Mouse (Mus musculus) erythroblast, embryonic 14.5 days (primary cell): ENCODE results near the gene Trpc2. TPM values are rescaled to one million over a fixed set of nuclear protein-coding genes. Genes with fewer than 3 reads are reported as not detected.

Experiments
- H3K27me3 ChIP-seq: 2 replicates; pipeline ENCODE4 v1.6.1; 2012; ENCODE audit warnings: inconsistent platforms; ENCODE audit not compliant: control insufficient read depth
- H3K36me3 ChIP-seq: 2 replicates; pipeline ENCODE4 v1.6.1; 2012; ENCODE audit warnings: mild to moderate bottlenecking, inconsistent platforms; ENCODE audit not compliant: control insufficient read depth
- H3K4me1 ChIP-seq: 2 replicates; pipeline ENCODE4 v1.6.1; 2012; ENCODE audit warnings: inconsistent platforms; ENCODE audit not compliant: control insufficient read depth
- H3K4me3 ChIP-seq: replicated peaks from 2 replicates; pipeline ENCODE3; 2012; ENCODE audit warnings: moderate library complexity, mild to moderate bottlenecking, inconsistent platforms
- H3K9me3 ChIP-seq: 2 replicates; pipeline ENCODE4 v1.6.1; 2012; ENCODE audit warnings: low read length, inconsistent platforms, mixed read lengths; ENCODE audit not compliant: control insufficient read depth
- GATA1 ChIP-seq: IDR thresholded peaks from 2 replicates; pipeline ENCODE4 v1.6.1; 2012; ENCODE audit warnings: low read length, inconsistent platforms, mixed read lengths
- TAL1 ChIP-seq: IDR thresholded peaks from 3 replicates; pipeline ENCODE4 v1.6.1; 2012; ENCODE audit warnings: low read length, inconsistent platforms, mixed read lengths
- polyA plus RNA-seq: library from polyadenylated mRNA; stranded (reverse); fragments of >175 nt; gene quantifications from 2 replicates; pipeline ENCODE4 v1.2.3, GENCODE M21; 2012

Gene Trpc2
- polyA plus RNA-seq, 1 experiment = 0.15 TPM

DNA sequence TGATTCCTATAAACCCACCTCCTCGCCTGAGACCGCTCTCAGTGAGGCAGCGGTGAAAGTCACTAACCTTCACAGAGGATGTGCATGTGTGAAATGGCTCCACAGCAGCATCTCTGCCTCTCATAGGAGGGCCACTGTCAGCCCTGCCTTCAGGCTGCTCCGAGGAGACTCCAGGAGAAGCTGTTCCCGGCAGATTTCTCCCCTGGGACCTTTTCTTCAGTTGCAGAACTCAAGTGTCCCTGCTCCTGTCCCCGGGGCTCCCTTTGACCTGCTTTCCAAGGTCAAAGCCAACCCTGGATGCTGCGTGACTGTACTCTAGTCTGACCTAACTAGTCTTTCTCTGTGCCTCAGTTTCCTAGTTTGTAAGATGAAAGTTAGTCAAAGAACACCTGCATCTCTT lies 26.3 kb downstream of the Trpc2 start, which contains the start of gene Art5:
Art5 (minus strand) TSS at position 319 of the 400 bp plus-strand sequence.
- peaks cover 9% of the 10 kb centered on the region for H3K27me3 ChIP-seq
- H3K36me3 ChIP-seq = no peaks in the 10 kb centered on the region
- no peak for TF ChIP-seq TAL1
- no peak for TF ChIP-seq GATA1
- peaks cover 23% of the 10 kb centered on the region for H3K4me1 ChIP-seq
- no peak within 1 kb of the TSS for H3K4me3 ChIP-seq
- H3K9me3 ChIP-seq = no peaks in the 10 kb centered on the region

DNA sequence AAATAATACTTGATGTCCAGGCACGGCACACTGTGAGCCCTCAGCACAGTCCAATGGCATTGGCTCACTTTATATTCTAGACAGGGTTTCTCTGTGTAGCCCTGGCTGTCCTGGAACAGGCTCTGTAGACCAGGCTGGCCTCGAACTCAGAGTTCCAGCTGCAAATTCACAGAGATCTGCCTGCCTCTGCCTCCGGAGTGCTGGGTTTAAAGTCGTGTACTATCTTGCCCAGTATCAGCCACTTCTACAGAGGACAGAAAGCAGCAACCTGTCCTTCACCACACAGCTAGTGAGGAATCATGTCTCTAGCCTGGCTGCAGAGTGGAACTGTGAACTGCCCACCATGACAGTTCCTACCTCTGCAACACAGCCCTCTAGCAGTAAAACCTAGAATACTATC lies 26.8 kb downstream of the Trpc2 start:
- Histone ChIP-seq H3K4me1 (peaks cover 20% of the 10 kb centered on the region), H3K4me3 (no peak overlapping the region), H3K36me3 (no peaks in the 10 kb centered on the region), H3K9me3 (no peaks in the 10 kb centered on the region), H3K27me3 (peaks cover 9% of the 10 kb centered on the region)
- TF ChIP-seq GATA1 = no peak
- no peak for TF ChIP-seq TAL1

DNA sequence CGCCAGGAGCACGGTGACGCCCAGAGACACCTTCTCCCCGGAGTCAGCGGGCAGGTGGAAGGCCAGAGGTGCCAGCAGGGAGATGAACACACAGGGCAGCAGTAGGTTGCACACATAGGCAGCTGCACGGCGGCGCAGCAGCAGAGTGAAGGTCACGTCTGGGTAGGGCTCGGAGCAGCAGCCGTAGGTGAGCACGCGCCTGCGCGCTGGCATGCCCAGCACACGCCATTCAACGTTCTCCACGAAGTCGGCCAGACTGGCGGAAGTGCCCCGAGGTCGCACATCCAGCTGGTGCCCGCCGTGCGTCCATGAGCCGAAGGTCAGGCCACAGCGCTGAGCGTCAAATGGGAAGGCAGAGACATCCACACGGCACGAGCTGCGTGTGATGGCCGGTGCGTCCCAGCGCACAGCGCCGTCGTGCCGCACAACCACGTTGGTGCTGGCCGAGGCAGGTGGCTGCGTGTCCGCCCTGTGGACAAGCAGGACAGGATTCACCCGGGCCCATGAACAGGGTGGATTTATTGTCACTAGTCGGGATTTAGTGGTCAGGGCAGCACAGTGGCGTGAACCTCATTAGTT lies 30.3 kb downstream of the Trpc2 start:
- Histone ChIP-seq H3K27me3 (peaks cover 6% of the 10 kb centered on the region), H3K9me3 (no peaks in the 10 kb centered on the region), H3K36me3 (peaks cover under 1% of the 10 kb centered on the region), H3K4me1 (peaks cover 12% of the 10 kb centered on the region), H3K4me3 (no peak overlapping the region)
- TF ChIP-seq GATA1 = no peak
- TF ChIP-seq TAL1 = no peak

DNA sequence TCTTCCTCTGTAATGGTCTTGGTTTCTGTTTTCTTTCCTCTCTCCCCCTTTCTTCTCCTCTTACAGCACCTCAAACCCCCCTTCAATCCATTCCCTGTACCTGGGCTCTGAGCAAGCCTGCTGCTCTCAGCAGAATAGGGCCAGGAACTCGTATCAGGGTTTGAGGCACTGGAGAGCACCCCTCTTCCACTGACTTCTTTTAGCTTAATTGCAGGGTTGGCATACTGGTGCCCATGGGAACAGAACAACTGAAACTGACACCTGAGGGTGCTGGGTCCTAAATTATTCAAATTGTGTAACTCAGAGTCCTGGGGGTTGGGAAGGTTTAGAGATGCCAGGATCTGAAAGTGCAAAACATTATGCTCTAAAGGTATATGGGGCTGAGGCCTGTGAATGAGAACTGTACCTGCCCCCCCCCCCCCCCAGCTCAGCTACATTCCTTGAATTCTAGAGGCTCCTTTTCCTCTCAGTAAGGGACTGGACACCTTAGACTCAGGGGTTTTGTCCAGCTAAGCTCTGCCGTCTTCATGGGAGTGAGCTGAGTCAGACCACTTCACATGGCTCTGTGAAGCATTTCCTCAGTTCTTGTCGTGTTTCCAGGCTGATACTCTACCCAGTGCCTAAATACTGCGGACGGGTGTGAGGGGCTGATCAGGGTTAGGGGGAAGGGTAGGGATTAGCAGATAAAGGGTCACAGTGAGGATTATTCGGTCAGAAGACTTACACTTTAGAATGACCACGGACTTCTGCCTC lies 33.8 kb downstream of the Trpc2 start, which contains the start of gene Chrna10:
Chrna10 (minus strand) TSS at position 250 of the 753 bp plus-strand sequence.
- TF ChIP-seq GATA1 = no peak
- no peak for TF ChIP-seq TAL1
- Histone ChIP-seq H3K4me1 (peaks cover 12% of the 10 kb centered on the region), H3K4me3 (no peak within 1 kb of the TSS), H3K36me3 (peaks cover 35% of the 10 kb centered on the region), H3K27me3 (peaks cover 6% of the 10 kb centered on the region), H3K9me3 (no peaks in the 10 kb centered on the region)

DNA sequence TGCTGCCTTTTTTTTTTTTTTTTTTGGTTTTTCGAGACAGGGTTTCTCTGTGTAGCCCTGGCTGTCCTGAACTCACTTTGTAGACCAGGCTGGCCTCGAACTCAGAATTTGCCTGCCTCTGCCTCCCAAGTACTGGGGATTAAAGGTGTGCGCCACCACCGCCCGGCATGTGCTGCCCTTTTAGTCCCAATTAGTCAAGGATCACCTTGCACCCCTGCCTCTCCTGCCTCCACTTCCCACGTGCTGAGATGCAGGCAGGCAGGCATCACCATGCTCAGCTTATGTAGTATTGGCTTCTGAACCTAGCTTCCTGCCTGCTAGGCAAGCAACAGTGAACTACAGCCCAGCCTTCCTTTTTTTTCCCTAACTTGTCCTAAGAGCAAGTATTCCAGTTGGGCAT lies 34.5 kb downstream of the Trpc2 start:
- peaks cover 42% of the 10 kb centered on the region for H3K36me3 ChIP-seq
- H3K4me3 ChIP-seq = no peak overlapping the region

DNA sequence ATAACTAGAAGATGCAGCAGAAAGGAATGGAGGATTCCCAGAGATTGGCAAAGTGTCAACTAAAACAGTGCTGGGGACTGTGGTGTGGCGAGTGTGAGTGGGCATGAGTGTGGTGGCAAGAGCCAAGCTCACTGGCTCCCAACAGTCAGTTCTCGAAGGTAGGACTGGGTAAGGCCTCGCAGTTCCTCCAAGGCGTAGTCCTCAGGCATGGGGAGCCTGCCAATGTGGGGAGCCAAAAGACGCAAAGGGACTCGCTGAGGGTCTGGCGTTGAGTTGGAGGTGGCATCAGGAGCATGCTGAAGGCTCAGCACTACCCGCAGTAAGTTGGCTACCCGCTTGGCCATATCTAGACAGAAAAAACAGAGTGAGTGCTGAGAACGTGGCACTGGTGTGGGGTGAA lies 37.4 kb downstream of the Trpc2 start:
- H3K36me3 ChIP-seq = peaks cover 71% of the 10 kb centered on the region

More for the DNA sequence above, 34.5 kb downstream of the Trpc2 start:
- Histone ChIP-seq H3K4me1 (peaks cover 12% of the 10 kb centered on the region), H3K9me3 (no peaks in the 10 kb centered on the region), H3K27me3 (peaks cover 6% of the 10 kb centered on the region)
- TF ChIP-seq GATA1 (no peak), TAL1 (no peak)

DNA sequence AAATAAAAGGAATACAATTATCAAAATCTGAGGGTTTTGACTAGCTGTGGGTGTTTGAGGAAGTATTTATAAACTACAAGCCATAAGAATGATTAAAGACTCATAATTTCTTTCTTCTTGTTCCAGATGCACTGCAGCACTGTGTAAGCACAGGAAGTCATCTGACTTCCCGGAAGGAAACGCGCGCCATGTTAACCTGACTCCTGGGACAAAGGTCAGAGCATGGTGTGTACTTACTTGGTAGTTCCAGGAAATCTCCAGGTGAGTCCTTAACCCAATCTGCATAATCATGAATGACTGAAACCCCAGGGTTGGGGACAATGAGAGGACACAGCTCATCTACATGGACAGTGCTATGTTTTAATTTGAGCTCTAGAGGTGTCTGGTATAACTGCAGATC lies 49.5 kb downstream of the Trpc2 start:
- Histone ChIP-seq H3K27me3 (no peaks in the 10 kb centered on the region), H3K36me3 (peaks cover 95% of the 10 kb centered on the region), H3K4me1 (no peaks in the 10 kb centered on the region), H3K4me3 (no peak overlapping the region), H3K9me3 (no peaks in the 10 kb centered on the region)
- no peak for TF ChIP-seq GATA1
- no peak for TF ChIP-seq TAL1

More for the DNA sequence above, 37.4 kb downstream of the Trpc2 start:
- no peak overlapping the region for H3K4me3 ChIP-seq
- TF ChIP-seq GATA1 = no peak
- no peak for TF ChIP-seq TAL1
- no peaks in the 10 kb centered on the region for H3K27me3 ChIP-seq
- no peaks in the 10 kb centered on the region for H3K9me3 ChIP-seq
- no peaks in the 10 kb centered on the region for H3K4me1 ChIP-seq

DNA sequence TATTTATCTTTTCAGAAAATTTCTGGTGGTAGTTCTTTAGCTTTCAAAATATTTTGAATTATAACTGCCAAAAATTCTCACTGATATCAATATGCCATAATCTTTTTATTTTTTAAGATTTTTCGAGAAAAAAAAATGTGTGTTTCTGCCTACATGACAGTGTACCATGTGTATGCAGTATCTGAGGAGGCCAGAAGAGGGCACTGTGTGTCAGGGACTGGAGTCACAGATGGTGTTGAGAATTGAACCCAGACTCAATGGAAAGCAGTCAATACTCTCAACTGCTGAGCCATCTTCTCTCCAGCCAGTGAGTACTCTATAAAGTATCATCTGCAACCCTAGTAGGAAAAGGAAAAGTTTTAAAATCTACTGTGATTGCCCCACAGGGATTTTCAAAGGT lies 54.5 kb downstream of the Trpc2 start:
- Histone ChIP-seq H3K4me3 (no peak overlapping the region), H3K9me3 (no peaks in the 10 kb centered on the region), H3K36me3 (peaks cover 97% of the 10 kb centered on the region), H3K4me1 (no peaks in the 10 kb centered on the region), H3K27me3 (no peaks in the 10 kb centered on the region)
- TF ChIP-seq GATA1 = no peak
- TF ChIP-seq TAL1 = no peak

DNA sequence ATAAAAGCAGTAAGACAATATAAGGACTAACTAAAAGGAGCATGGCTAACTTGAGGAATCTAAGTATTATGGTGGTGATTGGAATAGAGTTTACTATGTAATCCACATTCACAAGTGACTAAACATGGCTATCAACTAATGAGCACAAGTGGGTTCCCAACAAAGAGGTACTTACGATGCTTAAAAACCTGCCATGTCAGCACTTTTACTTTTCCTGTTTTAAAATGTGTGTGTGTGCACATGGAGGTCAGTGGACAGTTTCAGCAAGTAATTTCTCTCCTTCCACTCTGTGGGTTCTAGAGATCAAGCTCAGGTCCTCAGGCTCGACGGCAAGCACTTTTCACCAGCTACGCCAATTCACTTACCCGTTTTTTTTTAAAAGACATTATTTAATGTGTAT lies 55.0 kb downstream of the Trpc2 start:
- H3K9me3 ChIP-seq = no peaks in the 10 kb centered on the region
- no peak overlapping the region for H3K4me3 ChIP-seq
- H3K27me3 ChIP-seq = no peaks in the 10 kb centered on the region
- TF ChIP-seq GATA1 = no peak
- TF ChIP-seq TAL1 = no peak
- peaks cover 96% of the 10 kb centered on the region for H3K36me3 ChIP-seq
- H3K4me1 ChIP-seq = no peaks in the 10 kb centered on the region

Other genes starting within 250 kb of the Trpc2 start
- gene Inppl1, start 244.9 kb upstream of the Trpc2 start, polyA plus RNA-seq = 0.50 and 1.3 TPM in 2 replicates
- not detected in 2 replicates for gene Folr2, start 225.9 kb upstream of the Trpc2 start, polyA plus RNA-seq
- gene Anapc15, start 219.4 kb upstream of the Trpc2 start, polyA plus RNA-seq = 4.8 and 5.8 TPM in 2 replicates
- gene Folr1, start 212.3 kb upstream of the Trpc2 start, polyA plus RNA-seq = not detected in 2 replicates
- gene Lamtor1, start 177.2 kb upstream of the Trpc2 start, polyA plus RNA-seq = 10.4 and 12.4 TPM in 2 replicates
- not detected in 2 replicates for gene Tomt, start 176.8 kb upstream of the Trpc2 start, polyA plus RNA-seq
- gene Lrrc51, start 149.2 kb upstream of the Trpc2 start, polyA plus RNA-seq = not detected in 2 replicates
- gene Numa1, start 149.0 kb upstream of the Trpc2 start, polyA plus RNA-seq = 19.8 and 24.7 TPM in 2 replicates
- gene Il18bp, start 64.4 kb upstream of the Trpc2 start, polyA plus RNA-seq = 0.67 and 1.0 TPM in 2 replicates
- gene Rnf121, start 17.6 kb upstream of the Trpc2 start, polyA plus RNA-seq = 0.12 and 0.34 TPM in 2 replicates
- gene Xndc1, start 17.6 kb upstream of the Trpc2 start, polyA plus RNA-seq = 2.0 TPM in 2 replicates
- gene Xntrpc, start 17.4 kb upstream of the Trpc2 start, polyA plus RNA-seq = not detected in 2 replicates
- gene Art1, start 18.6 kb downstream of the Trpc2 start, polyA plus RNA-seq = not detected in 2 replicates
- not detected in 2 replicates for gene Art5, start 26.4 kb downstream of the Trpc2 start, polyA plus RNA-seq
- 0.02 TPM in 1 of 2 replicates, not detected in the other for gene Chrna10, start 33.7 kb downstream of the Trpc2 start, polyA plus RNA-seq
- 0.17 and 0.18 TPM in 2 replicates for gene Nup98, start 127.1 kb downstream of the Trpc2 start, polyA plus RNA-seq
- gene Pgap2, start 127.1 kb downstream of the Trpc2 start, polyA plus RNA-seq = 0.14 and 1.5 TPM in 2 replicates
- 7.6 and 15.0 TPM in 2 replicates for gene Rhog, start 172.9 kb downstream of the Trpc2 start, polyA plus RNA-seq
- gene Stim1, start 184.7 kb downstream of the Trpc2 start, polyA plus RNA-seq = 2.7 and 2.9 TPM in 2 replicates